Mouse (Mus musculus): ENCODE results near the gene Polr3b. TPM values are rescaled to one million over a fixed set of nuclear protein-coding genes. Genes with fewer than 3 reads are reported as not detected.

Gene Polr3b
- polyA plus RNA-seq, 1 experiment from 2014 or later, result 21.7 TPM

DNA sequence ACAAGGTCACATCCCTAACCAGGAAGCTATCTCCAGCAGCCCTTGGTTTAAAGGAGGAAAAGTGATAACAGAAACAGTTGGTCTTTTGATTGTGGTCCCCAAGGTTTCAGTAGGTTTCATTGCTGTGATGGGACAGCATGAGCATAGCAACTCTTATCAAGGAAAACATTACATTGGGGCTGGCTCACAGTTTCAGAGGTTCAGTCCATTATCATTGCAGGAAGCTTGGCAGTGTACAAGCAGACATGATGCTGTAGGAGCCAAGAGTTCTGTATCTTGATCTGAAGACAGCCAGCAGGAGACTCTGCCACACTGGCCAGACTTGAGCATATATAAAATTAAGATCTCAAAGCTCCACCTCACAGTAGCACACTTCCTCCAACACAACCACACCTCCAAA lies 53.6 kb downstream of the Polr3b start:
- Histone ChIP-seq H3K4me1 (ENCODE audit: control insufficient read depth, insufficient read depth, low read length) (no peaks in the 10 kb centered on the region), H3K9me3 (ENCODE audit: control insufficient read depth, low read length) (no peaks in the 10 kb centered on the region), H3K9ac (ENCODE audit: low read depth, low read length) (no peak overlapping the region), H3K27me3 (ENCODE audit: control insufficient read depth, insufficient read depth, low read length) (no peaks in the 10 kb centered on the region), H3K27ac (ENCODE audit: low read depth, low read length) (no peak overlapping the region), H3K36me3 (ENCODE audit: control insufficient read depth, insufficient read depth, low read length) (peaks cover 33% of the 10 kb centered on the region), H3K4me2 (replicated peaks; ENCODE audit: low read depth, low read length) (no peak overlapping the region), H3K4me3 (ENCODE audit: low read length) (no peak overlapping the region)
- no peak for ATAC-seq (ENCODE audit: low FRiP score, low TSS enrichment)

DNA sequence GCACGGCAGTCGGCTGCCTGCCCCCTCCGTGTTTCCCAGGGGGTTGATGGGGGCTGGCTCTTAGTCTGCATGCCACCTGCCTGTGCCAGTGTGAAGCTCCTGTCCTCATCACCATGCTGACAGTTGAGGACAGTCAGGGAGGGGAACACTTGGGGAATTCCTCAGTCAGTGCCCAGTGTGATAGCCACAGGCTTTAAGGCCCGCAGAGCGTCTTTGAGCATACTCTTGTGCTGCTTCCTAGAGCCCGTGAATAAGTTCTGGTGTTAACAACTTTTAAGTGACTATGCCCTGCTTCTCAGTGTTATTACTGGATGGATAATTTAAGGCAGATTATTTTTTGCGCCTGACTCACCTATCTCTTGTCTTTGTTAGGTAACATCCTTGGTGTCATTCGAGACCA lies 54.4 kb downstream of the Polr3b start:
- Histone ChIP-seq H3K4me1 (ENCODE audit: control insufficient read depth, insufficient read depth, low read length) (no peaks in the 10 kb centered on the region), H3K27ac (ENCODE audit: low read depth, low read length) (no peak overlapping the region), H3K9me3 (ENCODE audit: control insufficient read depth, low read length) (no peaks in the 10 kb centered on the region), H3K4me2 (replicated peaks; ENCODE audit: low read depth, low read length) (no peak overlapping the region), H3K27me3 (ENCODE audit: control insufficient read depth, insufficient read depth, low read length) (no peaks in the 10 kb centered on the region), H3K36me3 (ENCODE audit: control insufficient read depth, insufficient read depth, low read length) (peaks cover 31% of the 10 kb centered on the region), H3K4me3 (ENCODE audit: low read length) (no peak overlapping the region), H3K9ac (ENCODE audit: low read depth, low read length) (no peak overlapping the region)
- ATAC-seq (ENCODE audit: low FRiP score, low TSS enrichment), result no peak
- 94% methylated on average over 8 of the region's 8 CpGs for WGBS

DNA sequence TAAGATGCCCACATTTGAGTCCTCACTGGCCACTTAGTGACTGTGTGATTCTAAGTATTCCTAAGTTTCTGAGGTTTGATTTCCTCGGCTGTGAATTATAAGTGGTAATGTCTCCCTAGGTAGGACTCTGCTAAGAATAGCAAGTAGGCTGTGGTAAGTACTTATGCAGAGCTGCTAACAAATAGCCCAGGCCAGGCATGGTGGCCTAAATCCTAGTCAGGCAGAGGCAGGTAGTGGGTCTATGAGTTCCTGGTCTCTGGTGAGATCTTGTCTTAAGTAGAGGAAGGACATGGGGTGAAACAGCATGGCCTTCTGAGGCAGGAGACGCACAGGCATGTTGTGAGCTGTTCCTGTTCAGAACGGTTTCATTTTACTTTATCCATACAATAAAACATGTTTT lies 55.8 kb downstream of the Polr3b start:
- Histone ChIP-seq H3K9ac (ENCODE audit: low read depth, low read length) (no peak overlapping the region), H3K4me2 (replicated peaks; ENCODE audit: low read depth, low read length) (no peak overlapping the region), H3K9me3 (ENCODE audit: control insufficient read depth, low read length) (no peaks in the 10 kb centered on the region), H3K36me3 (ENCODE audit: control insufficient read depth, insufficient read depth, low read length) (peaks cover 31% of the 10 kb centered on the region), H3K4me1 (ENCODE audit: control insufficient read depth, insufficient read depth, low read length) (no peaks in the 10 kb centered on the region), H3K4me3 (ENCODE audit: low read length) (no peak overlapping the region), H3K27me3 (ENCODE audit: control insufficient read depth, insufficient read depth, low read length) (no peaks in the 10 kb centered on the region), H3K27ac (ENCODE audit: low read depth, low read length) (no peak overlapping the region)
- 86% methylated on average over 3 of the region's 3 CpGs for WGBS
- no peak for ATAC-seq (ENCODE audit: low FRiP score, low TSS enrichment)

DNA sequence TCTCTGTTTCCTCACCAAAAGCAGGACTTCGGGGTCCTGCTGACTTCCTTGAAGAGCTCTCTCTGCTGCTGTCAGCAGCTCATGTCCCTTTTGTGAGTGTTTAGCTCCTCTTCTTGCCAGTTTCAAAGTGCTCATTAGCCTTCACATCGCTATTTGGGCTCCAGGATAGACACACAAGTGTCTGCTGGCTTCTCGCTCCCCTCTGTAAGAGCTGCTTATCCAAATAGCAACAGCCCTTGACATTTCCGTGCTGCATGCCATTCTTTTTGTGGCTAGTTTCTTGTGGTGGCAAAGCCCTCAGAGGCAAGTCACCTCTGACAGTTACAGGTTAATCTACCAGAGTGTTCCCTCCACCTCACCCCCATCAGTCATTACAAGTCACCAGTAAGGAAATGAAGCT lies 56.3 kb downstream of the Polr3b start:
- no peak for ATAC-seq (ENCODE audit: low FRiP score, low TSS enrichment)
- H3K4me3 ChIP-seq (ENCODE audit: low read length), result no peak overlapping the region
- WGBS, result 89% methylated on average over 4 of the region's 4 CpGs
- no peak overlapping the region for H3K27ac ChIP-seq (ENCODE audit: low read depth, low read length)
- peaks cover 28% of the 10 kb centered on the region for H3K36me3 ChIP-seq (ENCODE audit: control insufficient read depth, insufficient read depth, low read length)
- H3K9ac ChIP-seq (ENCODE audit: low read depth, low read length), result no peak overlapping the region
- H3K4me1 ChIP-seq (ENCODE audit: control insufficient read depth, insufficient read depth, low read length), result no peaks in the 10 kb centered on the region
- no peaks in the 10 kb centered on the region for H3K9me3 ChIP-seq (ENCODE audit: control insufficient read depth, low read length)
- no peak overlapping the region for H3K4me2 ChIP-seq (replicated peaks; ENCODE audit: low read depth, low read length)
- H3K27me3 ChIP-seq (ENCODE audit: control insufficient read depth, insufficient read depth, low read length), result no peaks in the 10 kb centered on the region

DNA sequence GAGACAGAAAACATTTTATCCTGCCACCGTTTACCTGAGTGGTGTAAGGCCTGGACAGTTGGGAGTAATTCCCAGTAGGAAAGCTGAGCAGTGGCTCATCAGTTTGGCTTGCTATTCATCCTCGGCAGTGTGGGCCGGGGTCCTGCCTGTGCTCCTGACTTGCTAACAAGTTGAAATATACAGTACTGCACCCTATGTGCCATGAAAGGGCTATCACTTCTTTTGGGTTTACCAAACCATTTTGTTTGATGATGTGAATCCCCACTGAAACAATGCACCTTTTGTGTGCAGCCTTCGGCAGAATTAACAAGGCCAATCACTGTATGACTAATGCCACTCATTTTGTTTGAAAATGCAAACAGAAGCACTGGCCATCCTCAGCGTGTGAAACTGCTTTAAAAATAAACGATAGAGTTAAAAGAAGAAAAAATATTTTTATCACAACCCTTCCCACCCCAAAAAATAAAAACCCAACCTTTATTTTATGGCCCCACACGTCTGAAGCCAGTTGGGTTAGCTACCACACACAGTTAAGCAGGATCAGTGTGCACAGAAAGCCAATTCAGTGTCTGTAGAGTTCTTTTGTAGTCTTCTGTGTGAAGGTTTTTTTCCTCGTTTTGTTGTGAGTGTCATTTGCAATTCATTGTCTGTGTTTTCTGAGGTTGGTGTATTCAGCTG lies 63.5 kb downstream of the Polr3b start:
- no peaks in the 10 kb centered on the region for H3K4me1 ChIP-seq (ENCODE audit: control insufficient read depth, insufficient read depth, low read length)
- no peak for ATAC-seq (ENCODE audit: low FRiP score, low TSS enrichment)
- H3K36me3 ChIP-seq (ENCODE audit: control insufficient read depth, insufficient read depth, low read length), result peaks cover 4% of the 10 kb centered on the region; the same call in 1 of the 2 replicates
- H3K9me3 ChIP-seq (ENCODE audit: control insufficient read depth, low read length), result no peaks in the 10 kb centered on the region
- H3K9ac ChIP-seq (ENCODE audit: low read depth, low read length), result no peak overlapping the region
- no peak overlapping the region for H3K4me2 ChIP-seq (replicated peaks; ENCODE audit: low read depth, low read length)
- WGBS, result 58% methylated on average over 8 of the region's 8 CpGs
- no peak overlapping the region for H3K4me3 ChIP-seq (ENCODE audit: low read length)
- no peaks in the 10 kb centered on the region for H3K27me3 ChIP-seq (ENCODE audit: control insufficient read depth, insufficient read depth, low read length)
- no peak overlapping the region for H3K27ac ChIP-seq (ENCODE audit: low read depth, low read length)

DNA sequence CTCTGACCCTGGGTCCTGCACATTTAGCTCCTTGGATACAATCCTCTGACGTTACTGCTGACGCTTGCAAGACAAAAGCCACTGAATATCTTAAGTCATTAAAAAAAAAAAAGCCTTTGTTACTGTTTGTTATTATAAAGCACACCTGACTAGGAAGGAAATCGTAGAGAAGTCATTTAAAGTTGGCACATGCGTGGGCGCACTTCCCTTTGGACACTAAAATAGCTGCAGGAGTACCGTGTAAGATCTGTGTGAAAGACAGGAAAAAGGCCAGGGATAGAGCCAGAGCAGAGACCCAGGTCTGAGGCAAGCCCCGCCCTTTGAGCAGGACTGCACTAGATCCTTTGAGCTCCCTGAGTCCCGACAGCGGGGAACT lies 64.0 kb downstream of the Polr3b start:
- Histone ChIP-seq H3K9me3 (ENCODE audit: control insufficient read depth, low read length) (no peaks in the 10 kb centered on the region), H3K4me3 (ENCODE audit: low read length) (no peak overlapping the region), H3K27ac (ENCODE audit: low read depth, low read length) (no peak overlapping the region), H3K27me3 (ENCODE audit: control insufficient read depth, insufficient read depth, low read length) (no peaks in the 10 kb centered on the region), H3K9ac (ENCODE audit: low read depth, low read length) (no peak overlapping the region), H3K4me2 (replicated peaks; ENCODE audit: low read depth, low read length) (no peak overlapping the region), H3K36me3 (ENCODE audit: control insufficient read depth, insufficient read depth, low read length) (peaks cover 4% of the 10 kb centered on the region; the same call in 1 of the 2 replicates), H3K4me1 (ENCODE audit: control insufficient read depth, insufficient read depth, low read length) (no peaks in the 10 kb centered on the region)
- 45% methylated on average over 9 of the region's 9 CpGs for WGBS
- no peak for ATAC-seq (ENCODE audit: low FRiP score, low TSS enrichment)

DNA sequence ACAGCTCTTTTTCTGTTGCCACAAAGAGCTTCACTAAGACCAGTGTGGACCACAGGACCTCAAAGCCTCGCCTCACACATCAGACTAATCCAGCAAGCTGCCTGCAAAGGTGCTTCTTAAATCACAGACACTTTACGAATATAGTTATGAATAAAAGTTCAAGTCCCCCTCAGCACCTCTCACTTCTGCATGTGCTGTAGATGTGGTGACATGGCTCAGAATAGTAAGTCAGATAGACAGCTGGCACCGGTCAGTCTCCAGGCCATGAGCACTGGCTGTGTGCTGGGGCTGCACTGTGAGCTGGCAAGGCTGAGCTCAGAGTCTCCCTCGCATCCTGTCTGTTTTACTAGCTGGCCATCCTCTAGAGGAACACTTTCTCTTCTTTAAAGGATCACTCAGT lies 64.6 kb downstream of the Polr3b start:
- Histone ChIP-seq H3K9me3 (ENCODE audit: control insufficient read depth, low read length) (no peaks in the 10 kb centered on the region), H3K27me3 (ENCODE audit: control insufficient read depth, insufficient read depth, low read length) (no peaks in the 10 kb centered on the region)
- WGBS, result 75% methylated on average over 4 of the region's 4 CpGs

DNA sequence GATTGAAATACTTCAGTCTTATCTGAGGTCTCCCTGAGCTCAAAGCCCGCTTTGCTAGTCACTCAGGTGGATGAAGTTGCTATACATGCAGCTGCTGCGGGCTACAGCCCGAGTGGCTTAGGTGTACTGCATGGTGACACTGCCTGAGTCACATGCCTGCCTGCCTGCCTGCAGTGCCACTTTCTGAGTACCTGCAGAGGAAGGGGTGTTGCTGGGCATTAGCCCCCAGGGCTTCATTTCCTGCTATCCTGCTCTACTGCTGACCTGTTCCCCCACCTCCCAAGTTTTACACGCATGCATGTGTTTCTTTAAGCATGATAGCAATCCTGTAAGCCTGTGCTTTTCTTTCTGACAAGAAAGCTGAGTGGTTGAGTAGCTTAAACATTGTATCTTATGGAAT lies 65.6 kb downstream of the Polr3b start:
- H3K4me2 ChIP-seq (replicated peaks; ENCODE audit: low read depth, low read length), result no peak overlapping the region
- no peaks in the 10 kb centered on the region for H3K4me1 ChIP-seq (ENCODE audit: control insufficient read depth, insufficient read depth, low read length)
- H3K4me3 ChIP-seq (ENCODE audit: low read length), result no peak overlapping the region
- H3K36me3 ChIP-seq (ENCODE audit: control insufficient read depth, insufficient read depth, low read length), result peaks cover 4% of the 10 kb centered on the region; the same call in 1 of the 2 replicates
- H3K27ac ChIP-seq (ENCODE audit: low read depth, low read length), result no peak overlapping the region
- 85% methylated on average over 4 of the region's 4 CpGs for WGBS
- no peaks in the 10 kb centered on the region for H3K9me3 ChIP-seq (ENCODE audit: control insufficient read depth, low read length)
- H3K9ac ChIP-seq (ENCODE audit: low read depth, low read length), result no peak overlapping the region
- ATAC-seq (ENCODE audit: low FRiP score, low TSS enrichment), result no peak
- H3K27me3 ChIP-seq (ENCODE audit: control insufficient read depth, insufficient read depth, low read length), result no peaks in the 10 kb centered on the region

More for the DNA sequence above, 64.6 kb downstream of the Polr3b start:
- H3K4me2 ChIP-seq (replicated peaks; ENCODE audit: low read depth, low read length), result no peak overlapping the region
- H3K9ac ChIP-seq (ENCODE audit: low read depth, low read length), result no peak overlapping the region
- H3K4me3 ChIP-seq (ENCODE audit: low read length), result no peak overlapping the region
- peaks cover 4% of the 10 kb centered on the region; the same call in 1 of the 2 replicates for H3K36me3 ChIP-seq (ENCODE audit: control insufficient read depth, insufficient read depth, low read length)
- no peaks in the 10 kb centered on the region for H3K4me1 ChIP-seq (ENCODE audit: control insufficient read depth, insufficient read depth, low read length)
- H3K27ac ChIP-seq (ENCODE audit: low read depth, low read length), result no peak overlapping the region; the same call in 1 of the 2 replicates
- ATAC-seq (ENCODE audit: low FRiP score, low TSS enrichment), result no peak

DNA sequence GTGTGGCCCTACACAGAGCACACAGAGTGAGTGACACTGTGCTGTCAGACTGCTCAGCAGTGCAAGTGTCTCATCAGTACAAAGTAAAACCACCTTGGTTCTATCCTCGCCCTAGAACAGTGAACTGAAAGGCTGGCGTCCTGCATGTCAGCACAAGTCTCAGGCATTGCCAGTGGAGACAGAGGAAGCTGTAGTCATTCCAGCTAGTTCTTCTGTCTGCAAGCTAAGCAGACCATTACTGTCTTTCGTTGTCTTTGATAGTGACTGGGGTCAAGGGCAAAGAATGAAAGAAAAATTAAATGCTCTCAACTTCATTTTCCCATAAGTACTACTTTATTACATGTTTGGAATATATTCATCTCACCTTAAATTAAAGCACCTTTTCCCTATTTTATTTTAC lies 67.8 kb downstream of the Polr3b start:
- Histone ChIP-seq H3K9ac (ENCODE audit: low read depth, low read length) (no peak overlapping the region), H3K27ac (ENCODE audit: low read depth, low read length) (no peak overlapping the region), H3K4me1 (ENCODE audit: control insufficient read depth, insufficient read depth, low read length) (no peaks in the 10 kb centered on the region), H3K4me3 (ENCODE audit: low read length) (no peak overlapping the region), H3K9me3 (ENCODE audit: control insufficient read depth, low read length) (no peaks in the 10 kb centered on the region), H3K4me2 (replicated peaks; ENCODE audit: low read depth, low read length) (no peak overlapping the region), H3K27me3 (ENCODE audit: control insufficient read depth, insufficient read depth, low read length) (no peaks in the 10 kb centered on the region), H3K36me3 (ENCODE audit: control insufficient read depth, insufficient read depth, low read length) (0 out of 2 replicates have a peak, but pooled peaks cover 9% of the 10 kb centered on the region)
- ATAC-seq (ENCODE audit: low FRiP score, low TSS enrichment), result no peak
- WGBS, result 88% methylated on average over 3 of the region's 3 CpGs
